Mouse (Mus musculus) midbrain, embryonic 10.5 days (tissue): Measurements from ENCODE around the gene Ntsr1. TPM values are rescaled to one million over a fixed set of nuclear protein-coding genes. Genes with fewer than 3 reads are reported as not detected.
A peak's percentile ranks its signal among the peaks of the same experiment; 100 is the strongest.

Experiments used
- DNase-seq: peaks from one replicate; pipeline ENCODE4 v3.0.0-alpha.2; 2017; ENCODE audit warnings: low spot score
- H3K27ac ChIP-seq: fragments of 300-500 bp; sonication (generic); replicated peaks from 2 replicates; pipeline ENCODE4 v1.5.1; 2016; ENCODE audit warnings: mild to moderate bottlenecking
- H3K27me3 ChIP-seq: fragments of 300-500 bp; sonication (generic); 2 replicates; pipeline ENCODE4 v1.6.1; 2016; ENCODE audit warnings: low read depth, mild to moderate bottlenecking; ENCODE audit not compliant: poor library complexity, severe bottlenecking
- H3K36me3 ChIP-seq: fragments of 300-500 bp; sonication (generic); 2 replicates; pipeline ENCODE4 v1.6.1; 2016; ENCODE audit warnings: mild to moderate bottlenecking, moderate library complexity
- H3K4me1 ChIP-seq: fragments of 300-500 bp; sonication (generic); 2 replicates; pipeline ENCODE4 v1.6.1; 2016
- H3K4me3 ChIP-seq: fragments of 300-500 bp; sonication (generic); 2 replicates; pipeline ENCODE4 v1.5.1; 2016; ENCODE audit warnings: mild to moderate bottlenecking, moderate library complexity
- H3K9me3 ChIP-seq: fragments of 300-500 bp; sonication (generic); replicated peaks from 2 replicates; pipeline ENCODE4 v1.6.1; 2016; ENCODE audit warnings: mild to moderate bottlenecking
- WGBS: fragments of 180-500 bp; shearing (Covaris S2); methylation state at CpG from one replicate; pipeline ENCODE4 v1.1.7; 2016; 5-methylcytosine and 5-hydroxymethylcytosine counted together
- polyA plus RNA-seq: library from polyadenylated mRNA; unstranded; fragments of >200 nt; fragmentation: Nextera tagmentation; extraction: Ambion mirVana; gene quantifications from 2 replicates; pipeline ENCODE4 v1.2.1, GENCODE M21; 2016

The Ntsr1 gene
- polyA plus RNA-seq, 1 experiment from 2014 or later = 0.10 TPM

DNA sequence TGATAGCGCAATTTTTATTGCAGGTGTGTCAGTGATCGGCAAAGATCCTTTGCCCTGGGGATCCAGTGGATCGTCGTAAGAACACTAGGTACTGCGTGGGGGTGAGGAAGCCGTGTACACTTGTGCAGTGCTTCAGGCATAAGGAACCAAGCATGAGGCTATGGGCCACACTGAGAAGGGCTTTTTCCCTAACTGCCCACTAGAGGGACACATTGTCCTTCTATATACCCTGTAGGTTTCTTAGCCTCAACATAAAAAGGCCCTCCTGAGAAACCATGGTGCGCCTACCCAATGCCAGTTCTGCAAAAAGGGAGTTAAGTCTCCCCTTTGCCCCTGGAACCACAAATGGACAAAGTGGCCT, 26.7 kb upstream of the Ntsr1 start:
- 34% methylated on average over 7 of the region's 7 CpGs for WGBS
- Histone ChIP-seq H3K27ac (no peak overlapping the region), H3K4me1 (peaks cover 13% of the 10 kb centered on the region), H3K27me3 (peaks cover 52% of the 10 kb centered on the region), H3K9me3 (no peaks in the 10 kb centered on the region), H3K36me3 (0 out of 2 replicates have a peak, but pooled peaks cover 1% of the 10 kb centered on the region), H3K4me3 (no peak overlapping the region)
- peak; percentile 57 for DNase-seq

DNA sequence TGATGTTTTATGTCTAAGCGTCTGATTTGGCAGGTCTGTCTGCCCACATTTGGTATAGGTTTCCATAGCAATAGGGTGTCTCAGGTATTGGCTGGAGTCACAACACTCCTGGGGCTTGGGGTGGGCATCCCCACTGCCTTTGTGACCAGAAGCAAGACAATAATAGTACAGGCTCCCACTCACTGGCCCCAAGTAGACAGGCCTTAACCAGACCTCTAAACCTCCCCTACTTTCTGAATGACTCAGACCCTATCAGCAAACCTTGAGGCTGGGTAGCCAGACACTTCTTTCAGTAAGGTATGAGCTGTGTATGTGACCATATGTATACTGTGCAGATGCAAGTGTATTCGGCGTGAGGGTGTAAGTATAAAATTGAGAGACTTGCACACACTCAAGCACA, 24.9 kb upstream of the Ntsr1 start:
- no peak for DNase-seq
- Histone ChIP-seq H3K27ac (no peak overlapping the region), H3K4me1 (peaks cover 11% of the 10 kb centered on the region), H3K27me3 (peaks cover 71% of the 10 kb centered on the region), H3K36me3 (no peaks in the 10 kb centered on the region), H3K9me3 (no peaks in the 10 kb centered on the region), H3K4me3 (no peak overlapping the region)
- 96% methylated on average over 3 of the region's 3 CpGs for WGBS

GRCm38 (mm10) chr2:180482274-180482673, 17.5 kb upstream of the Ntsr1 start:
- WGBS = 13% methylated on average over 16 of the region's 16 CpGs
- Histone ChIP-seq H3K27ac (peak overlapping the region; percentile 59), H3K4me3 (peak overlapping the region; percentile 31), H3K4me1 (peaks cover 50% of the 10 kb centered on the region), H3K27me3 (peaks cover 96% of the 10 kb centered on the region), H3K9me3 (no peaks in the 10 kb centered on the region), H3K36me3 (no peaks in the 10 kb centered on the region)
- peak; percentile 73 for DNase-seq

DNA sequence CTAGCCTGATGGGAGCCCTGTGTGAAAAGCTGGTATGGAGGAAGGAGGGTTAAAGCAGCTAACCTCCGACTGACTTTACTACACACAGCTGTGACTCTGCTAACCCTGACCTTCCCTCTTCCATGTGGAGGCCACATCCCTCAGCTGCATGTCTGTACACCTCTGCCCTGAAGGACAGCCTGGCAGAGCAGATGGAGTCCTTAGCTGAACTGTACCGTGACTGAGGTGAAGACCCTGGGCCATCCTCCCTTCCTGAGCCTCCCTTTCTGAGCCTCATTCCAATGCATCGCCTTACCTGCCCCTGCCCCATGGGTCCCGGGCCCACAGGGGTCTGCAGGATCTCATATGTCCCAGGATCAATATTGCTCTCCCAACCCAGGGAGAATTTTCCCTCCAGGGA, 14.9 kb upstream of the Ntsr1 start:
- no peak overlapping the region for H3K4me3 ChIP-seq
- 64% methylated on average over 4 of the region's 4 CpGs for WGBS
- peak overlapping the region; percentile 66 for H3K27ac ChIP-seq
- no peaks in the 10 kb centered on the region for H3K9me3 ChIP-seq
- H3K4me1 ChIP-seq = peaks cover 71% of the 10 kb centered on the region
- H3K36me3 ChIP-seq = no peaks in the 10 kb centered on the region
- DNase-seq = no peak
- peaks cover 88% of the 10 kb centered on the region for H3K27me3 ChIP-seq

DNA sequence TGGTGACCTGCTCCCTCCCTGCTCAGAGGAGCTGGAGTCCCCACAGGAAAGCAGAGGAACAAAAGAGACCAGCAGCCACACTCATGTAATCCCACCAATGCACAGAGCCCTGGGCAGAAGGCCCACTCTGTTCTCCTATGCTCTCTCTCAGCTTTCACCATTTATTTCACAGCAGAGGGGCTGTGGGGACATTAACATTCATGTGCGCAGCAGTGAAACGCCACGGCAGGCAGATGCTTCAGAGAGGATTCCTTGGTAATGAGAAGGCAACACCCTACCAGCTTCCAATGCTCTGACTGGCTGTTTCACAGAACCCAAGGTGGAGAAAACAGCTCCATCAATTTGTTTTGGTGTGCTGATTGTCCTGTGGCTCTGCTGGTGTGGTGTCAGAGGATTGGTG, 14.5 kb upstream of the Ntsr1 start:
- peak overlapping the region; percentile 66 for H3K27ac ChIP-seq
- H3K9me3 ChIP-seq = no peaks in the 10 kb centered on the region
- peaks cover 88% of the 10 kb centered on the region for H3K27me3 ChIP-seq
- peaks cover 71% of the 10 kb centered on the region for H3K4me1 ChIP-seq
- no peak for DNase-seq
- H3K4me3 ChIP-seq = no peak overlapping the region
- no peaks in the 10 kb centered on the region for H3K36me3 ChIP-seq
- 40% methylated on average over 3 of the region's 3 CpGs for WGBS

- H3K36me3 ChIP-seq = no peaks in the 10 kb centered on the region
- 7% methylated on average over 17 of the region's 17 CpGs for WGBS
- H3K4me1 ChIP-seq = peaks cover 48% of the 10 kb centered on the region
- DNase-seq = peak; percentile 72
- H3K4me3 ChIP-seq = peak overlapping the region; percentile 48
- H3K27ac ChIP-seq = peak overlapping the region; percentile 86
- H3K27me3 ChIP-seq = peaks cover 88% of the 10 kb centered on the region
- H3K9me3 ChIP-seq = no peaks in the 10 kb centered on the region
These were observed 11.5 kb upstream of the Ntsr1 start for GRCm38 (mm10) chr2:180488210-180488751.

- Histone ChIP-seq H3K4me1 (peaks cover 30% of the 10 kb centered on the region), H3K27ac (no peak overlapping the region), H3K27me3 (peaks cover 98% of the 10 kb centered on the region), H3K9me3 (no peaks in the 10 kb centered on the region), H3K4me3 (no peak overlapping the region), H3K36me3 (no peaks in the 10 kb centered on the region)
- DNase-seq = no peak
- WGBS = 79% methylated on average over 8 of the region's 8 CpGs
These were observed 3.9 kb upstream of the Ntsr1 start for GRCm38 (mm10) chr2:180495906-180496305.

GRCm38 (mm10) chr2:180500726-180501125, 950 bp downstream of the Ntsr1 start:
- no peak for DNase-seq
- H3K27me3 ChIP-seq = peaks cover 99% of the 10 kb centered on the region

DNA sequence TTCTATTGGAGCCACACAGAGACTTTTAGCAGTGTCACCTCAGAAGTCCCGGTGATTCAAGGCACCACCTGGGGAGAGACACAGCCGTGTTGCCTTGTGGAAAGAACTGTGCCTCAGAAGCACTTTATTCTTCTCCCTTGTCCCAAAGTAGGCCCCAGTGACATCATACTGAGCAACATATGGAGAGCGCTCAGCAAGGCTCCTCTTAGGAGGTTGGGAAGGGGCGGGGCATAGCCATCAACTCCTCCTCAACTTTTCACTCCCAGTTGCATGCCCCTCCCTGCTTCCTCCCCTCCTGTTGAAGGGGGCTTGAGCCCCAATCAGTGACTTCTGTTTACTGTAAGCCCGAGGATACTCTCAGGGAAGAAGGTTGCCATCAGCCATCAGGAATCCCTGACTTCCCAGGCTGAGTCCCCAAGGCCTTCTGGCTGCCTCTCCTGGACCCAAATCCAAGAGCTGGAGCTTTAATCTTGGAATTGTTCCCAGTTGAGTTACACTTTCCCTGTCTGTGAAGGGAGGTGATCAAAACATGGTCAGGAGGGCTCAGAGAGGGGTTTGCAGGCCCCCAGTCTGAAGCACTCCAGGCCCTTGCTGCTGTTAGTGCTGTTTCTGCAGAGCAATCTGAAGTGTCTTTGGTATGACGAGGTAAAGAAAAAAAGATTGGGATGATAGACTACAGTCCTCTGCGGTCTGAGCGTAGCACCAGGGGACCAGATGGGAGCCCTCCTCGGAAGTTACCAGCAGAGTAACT, 1.6 kb downstream of the Ntsr1 start:
- H3K4me3 ChIP-seq = no peak overlapping the region
- 42% methylated on average over 9 of the region's 9 CpGs for WGBS
- H3K27ac ChIP-seq = no peak overlapping the region
- H3K4me1 ChIP-seq = peaks cover 39% of the 10 kb centered on the region
- no peaks in the 10 kb centered on the region for H3K36me3 ChIP-seq
- DNase-seq = no peak
- H3K27me3 ChIP-seq = peaks cover 99% of the 10 kb centered on the region
- H3K9me3 ChIP-seq = no peaks in the 10 kb centered on the region

More at GRCm38 (mm10) chr2:180500726-180501125, 950 bp downstream of the Ntsr1 start:
- no peak overlapping the region for H3K4me3 ChIP-seq
- peaks cover 35% of the 10 kb centered on the region for H3K4me1 ChIP-seq
- no peak overlapping the region for H3K27ac ChIP-seq
- WGBS = 52% methylated on average over 13 of the region's 13 CpGs
- H3K9me3 ChIP-seq = no peaks in the 10 kb centered on the region
- no peaks in the 10 kb centered on the region for H3K36me3 ChIP-seq

GRCm38 (mm10) chr2:180506281-180506680, 6.5 kb downstream of the Ntsr1 start:
- 54% methylated on average over 5 of the region's 5 CpGs for WGBS
- DNase-seq = no peak
- peaks cover 42% of the 10 kb centered on the region for H3K4me1 ChIP-seq
- H3K27me3 ChIP-seq = peaks cover 97% of the 10 kb centered on the region
- H3K27ac ChIP-seq = peak overlapping the region; percentile 33; the same call in 1 of the 2 replicates
- no peak overlapping the region for H3K4me3 ChIP-seq
- H3K36me3 ChIP-seq = no peaks in the 10 kb centered on the region
- H3K9me3 ChIP-seq = no peaks in the 10 kb centered on the region

DNA sequence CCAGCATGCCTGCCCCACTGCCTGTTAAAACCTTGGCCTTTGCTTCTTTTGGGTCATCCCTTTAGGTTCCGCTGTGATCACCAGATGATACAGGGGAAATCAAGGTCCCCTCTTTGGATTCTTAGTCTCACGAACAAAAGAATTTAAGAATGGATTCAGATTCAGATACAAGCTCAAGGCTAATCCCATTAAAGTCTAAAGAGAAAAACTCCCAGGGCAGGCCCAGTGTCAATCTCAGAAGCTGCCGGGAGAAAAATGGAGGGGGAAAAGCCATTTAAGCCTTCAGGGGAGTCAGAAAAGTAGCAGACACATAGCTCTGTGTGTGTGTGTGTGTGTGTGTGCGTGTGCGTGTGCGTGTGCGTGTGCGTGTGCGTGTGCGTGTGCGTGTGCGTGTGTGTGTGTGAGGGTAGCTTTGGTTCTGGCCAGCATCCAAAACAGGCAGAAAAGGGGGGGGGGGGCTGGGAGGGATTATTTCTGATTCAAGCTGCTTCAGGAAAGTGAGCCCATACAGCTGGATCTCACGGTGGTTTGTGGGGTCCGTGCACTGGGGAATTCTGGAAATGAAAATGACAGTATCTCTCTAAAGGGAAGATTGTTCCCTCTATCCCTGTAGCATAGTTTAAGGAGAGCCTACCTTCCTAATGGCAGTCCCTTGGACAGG, 8.8 kb downstream of the Ntsr1 start:
- H3K36me3 ChIP-seq = no peaks in the 10 kb centered on the region

GRCm38 (mm10) chr2:180510867-180511266, 11.1 kb downstream of the Ntsr1 start:
- 87% methylated on average over 5 of the region's 5 CpGs for WGBS
- Histone ChIP-seq H3K4me1 (peaks cover 65% of the 10 kb centered on the region), H3K27me3 (peaks cover 97% of the 10 kb centered on the region), H3K27ac (no peak overlapping the region), H3K36me3 (no peaks in the 10 kb centered on the region), H3K9me3 (no peaks in the 10 kb centered on the region), H3K4me3 (no peak overlapping the region)
- DNase-seq = no peak

More for the DNA sequence above, 8.8 kb downstream of the Ntsr1 start:
- Histone ChIP-seq H3K4me1 (peaks cover 54% of the 10 kb centered on the region), H3K4me3 (0 out of 2 replicates have a peak overlapping the region, but pooled peaks have one; percentile 9), H3K27me3 (peaks cover 97% of the 10 kb centered on the region), H3K9me3 (no peaks in the 10 kb centered on the region), H3K27ac (no peak overlapping the region)
- 49% methylated on average over 14 of the region's 14 CpGs for WGBS
- DNase-seq = peak; percentile 38
